Mouse (Mus musculus): ENCODE data around the gene Lhx4.
A peak's percentile ranks its signal among the peaks of the same experiment; 100 is the strongest.

Lhx4 gene

GRCm38 (mm10) chr1:155751484-155752255, at the start of gene Lhx4:
Lhx4 (minus strand) TSS chr1:155751684.
- no peak for DNase-seq

DNA sequence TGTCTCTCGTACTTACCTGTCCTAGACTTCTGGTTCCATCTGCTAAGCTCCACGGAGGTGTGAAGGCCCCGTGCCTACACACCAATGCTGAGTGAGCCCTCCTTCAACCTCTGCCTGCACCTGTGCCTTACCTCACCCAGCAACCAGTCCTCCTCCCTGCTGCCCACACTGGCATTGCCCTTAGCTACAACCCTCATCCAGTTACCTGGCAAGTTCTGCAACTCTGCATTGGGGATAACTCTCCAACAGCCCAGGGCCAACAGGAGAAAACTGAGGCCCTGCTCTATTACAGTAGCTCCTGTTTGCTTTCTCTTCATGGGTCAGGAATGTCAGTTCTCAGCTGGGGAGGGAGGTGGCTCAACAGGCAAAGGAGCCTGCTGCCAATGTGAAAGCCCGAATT, 46.5 kb upstream of the Lhx4 start:
- DNase-seq = no peak

DNA sequence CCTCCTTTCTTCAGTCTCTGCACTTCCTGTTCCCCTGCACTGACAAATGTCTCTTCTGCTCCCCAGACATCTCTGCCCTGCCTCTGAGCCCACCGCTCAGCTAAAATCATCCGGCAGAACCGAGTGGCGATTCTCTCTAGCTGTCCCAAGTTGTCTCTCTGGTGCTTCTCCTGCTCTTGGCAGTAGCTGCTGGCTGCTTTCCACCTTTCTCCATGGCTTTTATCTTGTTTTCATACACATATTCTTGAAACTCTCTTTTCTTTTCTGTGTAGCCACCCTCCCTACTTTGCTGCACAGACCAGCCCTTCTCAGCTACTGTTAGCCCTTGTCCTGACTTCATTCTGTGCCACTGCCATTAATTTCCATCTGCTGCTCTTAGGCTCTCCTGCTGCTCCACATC, 45.9 kb upstream of the Lhx4 start:
- no peak for DNase-seq

GRCm38 (mm10) chr1:155796757-155797405, 45.4 kb upstream of the Lhx4 start:
- no peak for DNase-seq

DNA sequence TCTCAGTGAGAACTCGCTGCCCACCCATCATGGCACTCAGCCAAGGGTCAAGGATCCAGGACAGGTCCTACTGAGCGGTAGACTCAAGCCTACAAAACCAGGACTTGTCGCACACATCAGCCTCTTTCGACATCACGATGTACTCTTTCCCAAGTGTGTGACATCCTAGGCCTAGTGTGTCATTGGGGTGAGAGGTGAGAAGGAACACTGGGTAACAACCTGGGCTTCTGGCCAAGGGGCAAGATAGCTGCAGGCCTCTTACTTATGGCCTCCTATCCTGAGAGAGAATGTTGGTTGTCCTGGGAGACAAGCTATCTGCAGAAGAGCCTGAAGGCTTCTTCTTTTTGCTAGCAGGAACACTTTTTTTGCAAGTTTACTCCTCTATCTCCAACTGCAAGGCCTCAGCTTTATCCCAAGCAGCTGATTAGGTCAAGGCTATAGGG, 44.3 kb upstream of the Lhx4 start:
- DNase-seq = no peak

- DNase-seq = no peak
Observed at GRCm38 (mm10) chr1:155794855-155795254, 43.4 kb upstream of the Lhx4 start.

DNA sequence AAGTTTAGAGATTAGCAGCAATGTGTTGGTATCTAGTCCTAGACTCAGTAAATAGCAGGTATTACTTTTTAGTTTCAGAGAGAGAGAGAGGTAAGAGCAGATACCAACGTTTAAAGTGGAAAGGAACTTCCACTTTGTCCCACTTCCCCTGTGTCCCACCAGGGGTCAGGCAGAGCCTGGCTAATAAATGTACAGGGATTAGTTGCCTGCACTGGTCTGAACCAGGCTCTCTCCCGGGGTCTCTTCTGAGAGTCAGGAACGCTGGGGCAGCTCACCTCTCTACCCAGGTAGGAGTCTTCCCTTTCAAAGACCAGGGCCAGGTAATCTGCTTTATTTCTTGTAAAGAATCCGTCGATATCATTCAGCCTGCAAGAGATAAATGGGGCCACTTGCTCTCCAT, 40.4 kb upstream of the Lhx4 start:
- DNase-seq = peak; percentile 33

DNA sequence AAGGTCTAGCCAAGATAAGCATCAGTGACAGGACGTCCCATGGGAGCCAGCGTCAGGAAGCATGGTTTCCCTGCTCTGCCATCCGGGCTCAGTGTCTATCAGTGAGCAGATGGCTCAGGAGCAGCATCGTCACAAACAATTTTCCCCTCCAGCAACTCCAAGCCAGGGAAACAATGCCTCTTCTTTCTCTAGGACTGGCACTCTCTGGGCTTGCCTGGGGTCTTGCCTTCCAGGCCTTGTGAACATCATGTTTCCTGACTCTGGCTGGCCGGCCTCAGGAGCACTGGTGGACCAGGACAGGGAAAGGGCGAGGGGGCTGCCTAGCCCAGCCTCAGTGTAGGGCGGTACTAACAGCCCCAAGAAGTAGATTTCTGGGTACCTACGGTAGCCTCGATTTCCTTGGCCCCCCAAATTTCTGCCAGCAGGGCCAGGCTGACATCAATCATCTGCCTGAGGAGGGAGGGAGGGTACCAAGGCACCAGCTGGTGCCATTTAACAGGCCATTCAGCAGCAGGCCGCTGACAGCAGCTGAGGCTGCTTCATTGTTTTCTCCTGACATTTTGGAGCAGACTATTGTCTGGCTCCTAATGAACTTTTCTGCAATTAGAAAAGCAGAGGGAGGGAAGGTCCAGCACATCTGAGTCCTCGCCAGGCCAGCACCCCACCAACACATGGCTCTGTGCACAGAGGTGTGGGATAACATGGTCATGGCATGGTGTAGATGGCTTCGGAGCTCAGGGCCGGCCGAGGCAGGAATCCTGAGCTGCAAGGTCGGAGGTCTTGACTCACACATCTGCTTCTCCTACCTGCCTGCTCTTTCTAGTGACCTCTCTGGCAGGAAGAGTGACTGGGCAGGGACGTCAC, 38.9 kb upstream of the Lhx4 start:
- DNase-seq = peak; percentile 38

DNA sequence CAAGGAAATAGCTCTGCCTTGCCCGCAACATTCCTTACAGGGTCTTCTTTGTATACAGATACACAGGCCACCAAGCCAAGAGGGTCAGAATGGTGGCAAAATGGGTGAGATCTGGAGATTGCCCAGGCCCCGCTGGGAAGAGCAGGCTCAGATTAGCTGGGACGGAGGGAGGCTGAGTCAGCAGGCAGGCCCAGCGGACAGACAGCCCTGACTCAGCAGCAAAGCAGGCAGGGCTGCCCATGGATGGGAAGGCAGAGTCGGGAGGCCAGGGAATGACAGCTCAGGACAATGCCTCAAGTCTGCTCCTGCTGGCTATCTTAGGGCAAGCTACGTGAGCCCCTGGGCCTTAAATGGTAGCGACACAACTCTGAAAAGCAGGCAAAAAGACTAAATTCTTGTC, 34.4 kb upstream of the Lhx4 start:
- no peak for DNase-seq

DNA sequence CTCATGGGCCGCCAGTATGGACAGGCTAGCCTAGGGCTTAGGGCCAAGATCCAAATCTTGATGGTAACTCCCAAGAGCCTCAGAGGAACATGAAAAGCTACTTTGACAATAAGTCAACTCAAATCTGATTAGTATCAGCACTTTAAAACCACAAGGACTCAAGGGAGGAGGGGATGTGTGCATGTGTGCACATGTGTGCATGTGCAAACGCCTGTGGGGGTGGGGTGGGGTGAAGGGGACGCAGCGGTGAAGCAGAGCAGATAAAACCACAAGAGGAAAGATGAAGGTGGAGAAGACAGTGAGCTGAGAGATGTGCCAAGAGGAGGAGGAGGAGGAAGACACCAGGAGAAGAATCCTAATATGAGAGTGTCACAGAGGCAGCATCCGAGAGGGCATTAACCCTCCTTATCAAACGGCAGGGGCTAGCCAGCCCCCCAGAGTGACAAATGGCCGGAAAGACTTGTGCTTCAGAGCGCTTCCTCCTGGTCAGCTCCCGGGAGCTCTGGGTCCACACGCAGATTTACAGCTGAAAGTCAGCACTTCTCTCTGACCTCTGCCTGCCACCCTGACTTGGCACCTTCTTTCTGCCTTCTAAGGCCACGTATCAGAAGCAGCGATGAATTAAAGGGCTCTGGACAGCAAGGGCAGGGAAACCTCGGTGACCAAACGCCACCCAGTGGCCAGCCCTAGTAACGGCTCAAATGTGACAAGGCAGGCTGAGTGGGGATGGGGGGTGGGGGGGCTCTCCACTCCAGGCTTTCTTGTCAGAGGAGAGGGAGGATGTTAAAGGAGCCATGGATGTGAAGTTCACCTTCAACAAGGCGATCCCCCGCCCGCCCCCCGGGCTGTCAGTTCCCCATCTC, 33.1 kb upstream of the Lhx4 start:
- peak; percentile 72 for DNase-seq

- no peak for DNase-seq
Observed at GRCm38 (mm10) chr1:155782382-155782781, 30.9 kb upstream of the Lhx4 start.

DNA sequence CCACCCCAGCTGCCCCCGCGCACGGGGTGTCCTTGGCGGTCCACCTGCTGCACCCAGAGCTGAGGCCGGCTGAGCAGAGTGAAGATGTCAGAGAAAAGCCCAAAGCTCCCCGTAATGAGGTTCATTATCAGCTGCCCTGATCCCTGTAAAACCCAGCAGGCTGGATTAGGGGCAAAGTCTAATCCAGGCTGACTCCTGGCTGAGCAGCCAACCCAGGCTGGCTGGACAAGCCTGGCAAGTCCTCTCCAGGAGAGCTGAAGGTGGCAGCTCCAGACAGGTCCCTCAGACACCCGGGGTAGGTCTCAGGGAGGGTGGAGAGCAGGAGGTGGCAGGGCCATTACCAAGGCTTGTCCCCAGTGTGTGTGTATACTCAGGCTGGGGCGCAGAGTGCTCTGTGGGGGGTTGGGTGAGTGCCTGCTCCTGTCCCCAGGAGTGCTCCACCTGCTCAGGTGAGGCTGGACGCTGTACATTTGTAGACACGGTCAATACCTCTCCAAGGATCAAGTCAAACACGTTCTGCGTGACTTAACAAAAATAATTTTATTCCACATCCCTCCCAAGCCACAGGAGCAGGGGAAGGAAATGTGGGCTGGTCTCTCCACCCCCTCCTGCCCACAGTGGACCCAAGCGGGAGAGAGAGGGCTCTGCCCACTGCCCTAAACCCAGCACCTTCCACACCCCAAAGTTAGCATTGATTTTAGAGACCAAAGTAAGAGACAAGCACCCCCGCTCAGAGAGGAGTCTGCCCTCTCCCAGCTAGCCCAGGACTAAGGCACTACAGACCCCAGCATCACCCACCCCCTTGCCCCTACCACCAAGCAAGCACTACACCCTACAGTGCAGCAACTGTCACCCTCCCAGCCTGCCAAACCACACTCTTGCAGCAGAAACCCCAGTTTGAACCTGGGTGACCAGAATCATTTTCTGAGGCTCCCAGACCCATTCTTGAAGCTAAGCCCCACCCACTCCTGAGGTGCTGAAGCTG, 26.4 kb upstream of the Lhx4 start:
- DNase-seq = no peak

DNA sequence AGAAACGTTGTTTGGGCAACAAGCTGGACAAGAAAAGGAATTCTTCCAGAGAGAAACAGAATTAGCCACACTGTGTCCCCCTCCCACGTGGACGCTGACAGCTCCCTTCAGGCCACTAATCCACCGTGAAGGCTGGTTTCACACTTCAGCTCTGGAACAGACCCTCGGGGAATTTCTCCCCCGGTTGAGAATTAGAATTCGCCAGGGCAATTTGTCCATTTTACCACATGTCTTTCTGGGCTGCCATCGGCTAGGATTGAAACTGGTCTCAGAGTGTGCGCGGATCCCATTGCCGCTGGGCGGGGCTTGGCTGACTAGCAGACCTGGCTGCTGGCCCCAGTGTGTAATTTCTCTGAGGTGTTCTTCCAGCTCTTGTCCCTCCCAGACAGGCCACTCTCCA, 7.7 kb upstream of the Lhx4 start:
- DNase-seq = peak; percentile 81

GRCm38 (mm10) chr1:155758711-155759110, 7.2 kb upstream of the Lhx4 start:
- no peak for DNase-seq

- DNase-seq = no peak
Observed at GRCm38 (mm10) chr1:155757621-155758020, 6.1 kb upstream of the Lhx4 start.

GRCm38 (mm10) chr1:155753411-155753810, 1.9 kb upstream of the Lhx4 start:
- DNase-seq = no peak

GRCm38 (mm10) chr1:155750517-155751178, 836 bp downstream of the Lhx4 start:
- peak; percentile 68 for DNase-seq

GRCm38 (mm10) chr1:155747911-155748310, 3.6 kb downstream of the Lhx4 start:
- DNase-seq = no peak

GRCm38 (mm10) chr1:155747011-155747410, 4.5 kb downstream of the Lhx4 start:
- DNase-seq = no peak
